Mouse (Mus musculus) ES-E14 (cell line): ENCODE measurements at regions not wholly inside any gene's neighbourhood (a gene's known extent, or its start where the extent isn't known, plus 50 kb on each side); places are given as distances from the start of the nearest gene placed in this dataset.

Experiments used
- DNase-seq: peaks from one replicate; pipeline ENCODE4 v3.0.0-alpha.2; 2013; ENCODE audit warnings: low read depth, low spot score
- H3K27ac ChIP-seq: 2 replicates; pipeline ENCODE4 v1.5.1; 2012; ENCODE audit warnings: low read depth, mild to moderate bottlenecking, low read length, moderate library complexity, mixed read lengths; ENCODE audit not compliant: poor library complexity, insufficient read depth, severe bottlenecking
- H3K36me3 ChIP-seq: 2 replicates; pipeline ENCODE4 v1.6.1; 2012; ENCODE audit warnings: mild to moderate bottlenecking, low read length, moderate library complexity, mixed read lengths; ENCODE audit not compliant: control insufficient read depth, poor library complexity, insufficient read depth, severe bottlenecking
- H3K4me1 ChIP-seq, 2 experiments: fragments of 150-350 bp in 1 of 2; sonication (generic) in 1 of 2; 2 replicates each; pipeline ENCODE4 v1.6.1; 2012; ENCODE audit warnings: low read length in 2 of 2, mild to moderate bottlenecking in 1 of 2, mixed read lengths in 1 of 2; ENCODE audit not compliant: control insufficient read depth in 2 of 2, insufficient read depth in 2 of 2, poor library complexity in 1 of 2
- H3K4me3 ChIP-seq, 2 experiments: fragments of 150-350 bp in 1 of 2; sonication (generic) in 1 of 2; 2 replicates each; pipeline ENCODE4 v1.5.1; 2012; ENCODE audit warnings: low read length in 2 of 2, low read depth in 1 of 2, mild to moderate bottlenecking in 1 of 2, mixed read lengths in 1 of 2; ENCODE audit not compliant: insufficient read depth in 1 of 2, poor library complexity in 1 of 2, severe bottlenecking in 1 of 2
- H3K9ac ChIP-seq: 2 replicates; pipeline ENCODE4 v1.6.1; 2012; ENCODE audit warnings: low read depth, mild to moderate bottlenecking, low read length, mixed read lengths; ENCODE audit not compliant: poor library complexity, insufficient read depth, severe bottlenecking
- H3K9me3 ChIP-seq: fragments of 150-350 bp; sonication (generic); 2 replicates; pipeline ENCODE4 v1.6.1; 2012; ENCODE audit warnings: low read depth, mild to moderate bottlenecking, low read length; ENCODE audit not compliant: control insufficient read depth, insufficient read depth
- CHD2 ChIP-seq: IDR thresholded peaks from 2 replicates; pipeline ENCODE4 v1.6.1; 2014; ENCODE audit warnings: mild to moderate bottlenecking, low read depth, low read length, inconsistent platforms
- HCFC1 ChIP-seq: IDR thresholded peaks from 2 replicates; pipeline ENCODE4 v1.6.1; 2012; ENCODE audit warnings: low read length, inconsistent platforms, borderline replicate concordance; ENCODE audit not compliant: insufficient read depth
- MAFK ChIP-seq: IDR thresholded peaks from 2 replicates; pipeline ENCODE4 v1.6.1; 2014; ENCODE audit warnings: mild to moderate bottlenecking, low read depth, low read length, inconsistent platforms; ENCODE audit not compliant: insufficient read depth
- ZC3H11A ChIP-seq: IDR thresholded peaks from 2 replicates; pipeline ENCODE4 v1.6.1; 2012; ENCODE audit warnings: low read depth, mild to moderate bottlenecking, inconsistent platforms, low read length, borderline replicate concordance
- ZNF384 ChIP-seq: IDR thresholded peaks from 2 replicates; pipeline ENCODE4 v1.6.1; 2012; ENCODE audit warnings: low read depth, low read length, inconsistent platforms
- in situ Hi-C, 2 experiments: fragments of 600-800 bp; cut with MboI; formaldehyde crosslinking; loops; one replicate each; pipeline ENCODE4 v1.15.1; 2025; ENCODE audit warnings: low sequenced_read_pairs in 2 of 2, inconsistent platforms in 1 of 2; ENCODE audit not compliant: unreplicated experiment in 2 of 2

DNA sequence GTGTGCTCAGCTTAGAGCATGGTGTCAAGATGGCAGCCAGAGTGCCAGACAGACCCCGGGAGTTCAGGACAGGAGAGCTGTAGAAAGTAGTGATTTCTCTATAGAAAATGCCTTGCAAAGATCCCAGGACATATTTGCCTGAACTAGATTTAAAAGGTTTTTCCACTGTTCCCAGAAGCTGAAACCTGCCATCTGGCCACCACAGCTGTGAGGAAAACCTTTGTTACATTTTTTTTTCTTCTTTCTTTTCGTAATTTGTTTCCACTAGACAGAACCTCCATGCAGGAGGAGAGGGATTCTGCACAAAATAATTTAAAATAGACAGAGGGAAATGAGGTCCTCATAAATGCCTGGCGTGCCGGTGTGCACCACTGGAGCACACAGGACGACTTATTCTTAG lies 489.6 kb downstream of the Etnk1 start:
- Histone ChIP-seq H3K27ac (no peak overlapping the region), H3K9me3 (peaks cover 1% of the 10 kb centered on the region; the same call in 1 of the 2 replicates), H3K4me1 (no peaks in the 10 kb centered on the region), H3K9ac (no peak overlapping the region), H3K4me3 (no peak overlapping the region), H3K36me3 (no peaks in the 10 kb centered on the region)
- no peak for TF ChIP-seq MAFK
- TF ChIP-seq ZNF384, result no peak
- TF ChIP-seq CHD2, result no peak
- TF ChIP-seq ZC3H11A, result no peak
- no peak for TF ChIP-seq HCFC1
- DNase-seq, result no peak
- in situ Hi-C loops, result no loop called here

DNA sequence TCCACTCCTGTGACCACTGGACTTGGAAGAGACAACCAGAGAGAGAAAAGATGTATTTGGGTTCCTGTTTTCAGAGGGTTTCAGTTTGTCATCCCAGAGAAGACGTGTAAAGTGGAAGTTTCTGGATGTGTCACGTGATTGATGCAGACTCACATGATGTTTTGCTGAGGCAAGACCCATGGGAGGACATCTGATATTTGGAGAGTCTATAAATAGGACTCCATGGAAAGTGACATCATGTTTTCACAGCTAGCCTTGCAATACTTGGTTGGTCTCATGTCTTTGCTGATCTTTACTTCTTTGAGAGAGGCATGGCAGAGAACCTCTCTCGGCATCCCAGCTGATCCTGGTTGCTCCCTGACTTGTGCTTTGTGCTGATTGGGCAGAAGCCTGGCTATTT lies 493.8 kb downstream of the Etnk1 start:
- Histone ChIP-seq H3K9ac (no peak overlapping the region), H3K36me3 (no peaks in the 10 kb centered on the region), H3K4me1 (no peaks in the 10 kb centered on the region), H3K9me3 (no peaks in the 10 kb centered on the region), H3K27ac (no peak overlapping the region), H3K4me3 (no peak overlapping the region)
- no peak for DNase-seq
- in situ Hi-C loops, result no loop called here
- no peak for TF ChIP-seq CHD2
- TF ChIP-seq ZNF384, result no peak
- TF ChIP-seq ZC3H11A, result no peak
- no peak for TF ChIP-seq HCFC1
- no peak for TF ChIP-seq MAFK

DNA sequence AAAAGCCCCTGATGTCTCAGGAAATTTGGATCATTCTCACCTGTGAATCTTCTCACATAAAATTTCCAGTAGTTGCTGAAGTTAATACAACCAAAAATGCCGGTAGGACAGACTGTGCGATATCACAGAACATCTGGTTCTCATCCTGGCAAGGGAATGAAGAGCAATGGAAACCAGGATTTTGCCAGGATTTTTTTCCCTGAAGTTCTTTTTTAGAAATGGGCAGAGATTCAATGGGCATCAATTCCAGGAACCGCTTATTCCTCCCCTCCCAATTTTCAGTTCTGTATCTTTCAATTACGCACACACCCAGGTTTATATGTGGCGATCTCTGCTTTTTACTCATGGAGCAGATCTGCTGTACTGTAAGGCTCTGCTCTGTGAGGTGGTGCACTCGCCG lies 496.3 kb downstream of the Etnk1 start:
- Histone ChIP-seq H3K9me3 (no peaks in the 10 kb centered on the region), H3K4me1 (no peaks in the 10 kb centered on the region), H3K4me3 (no peak overlapping the region), H3K36me3 (no peaks in the 10 kb centered on the region), H3K27ac (0 out of 2 replicates have a peak overlapping the region, but pooled peaks have one; percentile 19), H3K9ac (no peak overlapping the region)
- in situ Hi-C loops, result no loop called here
- TF ChIP-seq HCFC1 (no peak), MAFK (no peak), CHD2 (no peak), ZC3H11A (no peak), ZNF384 (no peak)
- no peak for DNase-seq

DNA sequence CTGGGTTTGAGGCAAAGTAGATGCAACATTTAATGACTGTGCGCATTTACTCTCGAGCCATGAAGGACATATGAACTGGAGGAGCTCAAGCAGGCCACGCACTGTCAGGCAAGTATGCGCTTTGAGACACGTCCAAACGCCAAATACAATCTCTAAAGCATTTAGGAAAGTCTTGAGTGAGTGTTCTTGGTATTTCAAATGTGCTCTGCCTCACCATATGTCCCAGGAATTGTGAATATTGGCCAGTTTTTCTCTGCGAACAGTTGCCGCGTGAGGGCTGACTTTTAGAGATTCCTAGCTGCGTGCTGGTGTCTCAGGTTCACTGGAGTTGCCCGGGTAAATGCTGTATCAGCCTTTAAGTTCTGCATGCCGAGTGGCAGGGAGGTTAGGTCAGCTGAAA lies 498.4 kb downstream of the Etnk1 start:
- Histone ChIP-seq H3K9me3 (no peaks in the 10 kb centered on the region), H3K9ac (no peak overlapping the region), H3K4me3 (no peak overlapping the region), H3K36me3 (no peaks in the 10 kb centered on the region), H3K4me1 (no peaks in the 10 kb centered on the region), H3K27ac (no peak overlapping the region)
- in situ Hi-C loops, result no loop called here
- TF ChIP-seq ZC3H11A, result no peak
- no peak for DNase-seq

DNA sequence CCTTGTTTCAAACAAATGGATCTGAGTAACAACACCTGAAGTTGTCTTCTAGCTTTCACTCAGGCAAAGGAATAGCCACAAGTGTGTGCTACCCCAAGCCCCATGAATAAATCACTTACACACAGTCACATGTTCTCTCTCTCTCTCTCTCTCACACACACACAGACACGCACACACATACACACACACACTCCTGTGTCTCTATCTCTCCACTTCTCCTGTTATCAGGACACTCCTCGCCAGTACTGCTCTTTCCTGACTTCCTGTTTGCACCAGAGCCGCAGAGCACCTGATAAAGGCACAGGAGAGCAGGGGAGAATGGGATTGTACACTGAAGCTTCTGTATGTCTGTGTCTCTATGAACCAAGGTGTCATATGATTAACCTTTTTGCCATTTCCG lies 501.5 kb downstream of the Etnk1 start:
- H3K9me3 ChIP-seq, result no peaks in the 10 kb centered on the region
- no peaks in the 10 kb centered on the region for H3K4me1 ChIP-seq
- H3K9ac ChIP-seq, result no peak overlapping the region
- TF ChIP-seq MAFK (no peak), HCFC1 (no peak)
- H3K36me3 ChIP-seq, result no peaks in the 10 kb centered on the region
- H3K27ac ChIP-seq, result no peak overlapping the region
- H3K4me3 ChIP-seq, result no peak overlapping the region
- in situ Hi-C loops, result no loop called here
- DNase-seq, result no peak
